Mouse (Mus musculus): ENCODE results near the gene Mief1. TPM values are rescaled to one million over a fixed set of nuclear protein-coding genes. Genes with fewer than 3 reads are reported as not detected.

Mief1 gene
- total RNA-seq, 2 experiments from 2014 or later, result 44.7 to 49.2 TPM

- DNase-seq, result peak; percentile 92
These were observed 30.1 kb downstream of the Mief1 start, which contains the start of gene Rps19bp1 for GRCm38 (mm10) chr15:80263610-80264575. Rps19bp1 (minus strand) TSS chr15:80264315.

GRCm38 (mm10) chr15:80266281-80266680 is 32.5 kb downstream of the Mief1 start:
- peak; percentile 80 to 84 for DNase-seq

- DNase-seq, result no peak
These were observed 38.1 kb downstream of the Mief1 start for GRCm38 (mm10) chr15:80271858-80272396.

GRCm38 (mm10) chr15:80277107-80277506 is 43.3 kb downstream of the Mief1 start:
- DNase-seq, result no peak

- peak; percentile 77 to 78 for DNase-seq
These were observed 43.8 kb downstream of the Mief1 start for GRCm38 (mm10) chr15:80277625-80278024.

- no peak for DNase-seq
These were observed 44.4 kb downstream of the Mief1 start for GRCm38 (mm10) chr15:80278121-80278759.

- no peak for DNase-seq
These were observed 45.2 kb downstream of the Mief1 start for GRCm38 (mm10) chr15:80279053-80279452.

- peak in 1 of 2 experiments; percentile 43 for DNase-seq
These were observed 46.8 kb downstream of the Mief1 start for GRCm38 (mm10) chr15:80280646-80281045.

GRCm38 (mm10) chr15:80286851-80287415 is 53.1 kb downstream of the Mief1 start, which contains the start of gene Cacna1i:
Cacna1i (plus strand) TSS chr15:80287238.
- peak in 1 of 2 experiments; percentile 27 for DNase-seq

- DNase-seq, result peak in 1 of 2 experiments; percentile 19
These were observed 54.2 kb downstream of the Mief1 start for GRCm38 (mm10) chr15:80288036-80288435.

- DNase-seq, result peak; percentile 79 to 83
These were observed 55.6 kb downstream of the Mief1 start for GRCm38 (mm10) chr15:80289436-80289835.

GRCm38 (mm10) chr15:80297146-80297545 is 63.3 kb downstream of the Mief1 start:
- no peak for DNase-seq

Other genes with a start within 250 kb of the Mief1 start
- gene Pdgfb, start 219.0 kb upstream of the Mief1 start, total RNA-seq (2021), result 10 to 100 TPM; 31.7 to 39.4 TPM
- gene Syngr1, start 142.7 kb upstream of the Mief1 start, total RNA-seq (2021), result 10 to 100 TPM; 28.0 to 31.5 TPM
- gene Rpl3, start 142.2 kb upstream of the Mief1 start, total RNA-seq (2021), result 100 to 1,000 TPM; 602 to 611 TPM
- 10 to 100 TPM; 11.9 to 18.3 TPM for gene Tab1, start 100.9 kb upstream of the Mief1 start, total RNA-seq (2021)
- gene Mgat3, start 60.3 kb upstream of the Mief1 start, total RNA-seq (2021), result 10 to 100 TPM in 1 of 2 experiments, 1 to 10 TPM in 1; 7.0 to 10.3 TPM
- 10 to 100 TPM; 13.7 to 16.1 TPM for gene AC140267.1, start 1.8 kb downstream of the Mief1 start, total RNA-seq (2021)
- 100 to 1,000 TPM; 263 to 281 TPM for gene Atf4, start 21.2 kb downstream of the Mief1 start, total RNA-seq (2021)
- gene Rps19bp1, start 30.3 kb downstream of the Mief1 start, total RNA-seq (2021), result 10 to 100 TPM; 41.4 to 46.9 TPM
- gene Cacna1i, start 53.2 kb downstream of the Mief1 start, total RNA-seq (2021), result under 1 TPM; 0.30 to 0.63 TPM

All from adrenal gland, postnatal 36 days (tissue).